Mouse (Mus musculus) midbrain, embryonic 11.5 days (tissue): ENCODE measurements around the gene Lsm3. TPM values are rescaled to one million over a fixed set of nuclear protein-coding genes. Genes with fewer than 3 reads are reported as not detected.

Experiments
- ATAC-seq: fragments of 200-750 bp; cut with Nextera tagmentation; 2 replicates; pipeline ENCODE4 v1.8.0; 2017; ENCODE audit warnings: moderate TSS enrichment, moderate library complexity; ENCODE audit not compliant: low FRiP score
- DNase-seq: peaks from one replicate; pipeline ENCODE4 v3.0.0; 2015; ENCODE audit warnings: low spot score; ENCODE audit errors: missing footprints
- H3K27ac ChIP-seq: fragments of 300-500 bp; sonication (generic); 2 replicates; pipeline ENCODE4 v1.5.1; 2014; ENCODE audit warnings: low read depth, low read length
- H3K27me3 ChIP-seq: fragments of 300-500 bp; sonication (generic); 2 replicates; pipeline ENCODE4 v1.6.1; 2014; ENCODE audit warnings: mild to moderate bottlenecking, low read length, moderate library complexity, mixed read lengths; ENCODE audit not compliant: control insufficient read depth, insufficient read depth
- H3K36me3 ChIP-seq: fragments of 300-500 bp; sonication (generic); 2 replicates; pipeline ENCODE4 v1.6.1; 2014; ENCODE audit warnings: mild to moderate bottlenecking, low read length, moderate library complexity, mixed read lengths; ENCODE audit not compliant: control insufficient read depth, insufficient read depth
- H3K4me1 ChIP-seq: fragments of 300-500 bp; sonication (generic); 2 replicates; pipeline ENCODE4 v1.6.1; 2014; ENCODE audit warnings: low read length; ENCODE audit not compliant: control insufficient read depth, insufficient read depth
- H3K4me2 ChIP-seq: fragments of 300-500 bp; sonication (generic); 2 replicates; pipeline ENCODE4 v1.6.1; 2014; ENCODE audit warnings: mild to moderate bottlenecking, moderate library complexity
- H3K4me3 ChIP-seq: fragments of 300-500 bp; sonication (generic); 2 replicates; pipeline ENCODE4 v1.5.1; 2014; ENCODE audit warnings: low read depth, low read length
- H3K9ac ChIP-seq: fragments of 300-500 bp; sonication (generic); 2 replicates; pipeline ENCODE4 v1.6.1; 2014; ENCODE audit warnings: low read length
- H3K9me3 ChIP-seq: fragments of 300-500 bp; sonication (generic); 2 replicates; pipeline ENCODE4 v1.6.1; 2016; ENCODE audit warnings: low read length; ENCODE audit not compliant: control insufficient read depth
- WGBS: fragments of 180-500 bp; shearing (Covaris S2); extraction: QIAGEN DNeasy Blood & Tissue Kit; methylation state at CpG from one replicate; pipeline ENCODE4 v1.1.7; 2014; 5-methylcytosine and 5-hydroxymethylcytosine counted together
- polyA plus RNA-seq: library from polyadenylated mRNA; unstranded; fragments of >200 nt; fragmentation: Nextera tagmentation; extraction: Ambion mirVana; gene quantifications from 2 replicates; pipeline ENCODE4 v1.2.1, GENCODE M21; 2014

The Lsm3 gene
- polyA plus RNA-seq, 1 experiment from 2014 or later, result 305 TPM

DNA sequence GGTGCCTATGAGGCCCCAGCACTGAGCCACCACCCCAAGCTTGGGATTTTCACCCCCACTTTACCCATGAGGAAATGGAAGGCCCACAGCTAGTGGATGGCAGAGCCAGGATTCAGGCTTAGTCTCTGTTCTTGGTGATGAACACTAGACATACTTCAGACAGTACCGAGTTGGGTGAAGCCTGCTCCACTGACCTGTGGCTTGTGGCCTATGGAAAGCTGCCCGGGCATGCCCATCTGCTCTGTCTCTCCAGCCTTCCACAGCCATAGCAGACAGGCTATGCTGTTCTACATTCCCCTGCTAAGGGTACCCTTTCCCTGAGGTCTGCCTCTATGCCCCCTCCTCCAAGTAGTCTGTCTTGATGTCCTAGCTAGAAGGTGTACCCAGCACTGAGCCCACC, 39.2 kb upstream of the Lsm3 start:
- Histone ChIP-seq H3K9ac (no peak overlapping the region), H3K4me2 (no peak overlapping the region), H3K9me3 (no peaks in the 10 kb centered on the region), H3K36me3 (peaks cover 30% of the 10 kb centered on the region), H3K4me1 (peaks cover 16% of the 10 kb centered on the region), H3K27me3 (no peaks in the 10 kb centered on the region), H3K4me3 (no peak overlapping the region), H3K27ac (no peak overlapping the region)
- DNase-seq, result no peak
- WGBS, result 93% methylated on average over 2 of the region's 2 CpGs
- ATAC-seq, result no peak

DNA sequence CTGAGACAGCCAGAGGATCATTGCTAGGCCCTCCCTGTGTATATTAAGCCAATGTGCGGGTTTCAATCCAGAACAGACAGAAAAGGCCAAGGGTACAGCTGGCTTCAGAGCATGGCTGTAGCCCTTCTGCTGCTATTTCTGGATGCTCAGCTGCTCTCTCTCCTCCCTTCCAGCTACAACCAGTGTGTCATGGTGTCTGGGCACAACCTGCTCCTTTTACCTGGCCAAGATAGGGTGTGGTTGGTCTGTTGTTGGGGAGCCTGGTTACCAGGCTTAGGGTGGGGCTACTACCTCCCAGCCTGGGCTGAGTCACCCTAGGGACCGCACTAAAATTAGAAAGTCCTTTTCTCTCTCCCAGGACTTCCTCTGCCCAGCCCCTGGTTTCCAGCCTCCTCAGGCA, 32.4 kb upstream of the Lsm3 start:
- 100% methylated on average over 2 of the region's 2 CpGs for WGBS
- H3K4me3 ChIP-seq, result no peak overlapping the region
- ATAC-seq (no peak), DNase-seq (no peak)
- H3K4me1 ChIP-seq, result no peaks in the 10 kb centered on the region
- H3K27ac ChIP-seq, result no peak overlapping the region
- H3K9me3 ChIP-seq, result no peaks in the 10 kb centered on the region
- H3K36me3 ChIP-seq, result peaks cover 59% of the 10 kb centered on the region
- H3K9ac ChIP-seq, result no peak overlapping the region
- no peaks in the 10 kb centered on the region for H3K27me3 ChIP-seq
- no peak overlapping the region for H3K4me2 ChIP-seq

DNA sequence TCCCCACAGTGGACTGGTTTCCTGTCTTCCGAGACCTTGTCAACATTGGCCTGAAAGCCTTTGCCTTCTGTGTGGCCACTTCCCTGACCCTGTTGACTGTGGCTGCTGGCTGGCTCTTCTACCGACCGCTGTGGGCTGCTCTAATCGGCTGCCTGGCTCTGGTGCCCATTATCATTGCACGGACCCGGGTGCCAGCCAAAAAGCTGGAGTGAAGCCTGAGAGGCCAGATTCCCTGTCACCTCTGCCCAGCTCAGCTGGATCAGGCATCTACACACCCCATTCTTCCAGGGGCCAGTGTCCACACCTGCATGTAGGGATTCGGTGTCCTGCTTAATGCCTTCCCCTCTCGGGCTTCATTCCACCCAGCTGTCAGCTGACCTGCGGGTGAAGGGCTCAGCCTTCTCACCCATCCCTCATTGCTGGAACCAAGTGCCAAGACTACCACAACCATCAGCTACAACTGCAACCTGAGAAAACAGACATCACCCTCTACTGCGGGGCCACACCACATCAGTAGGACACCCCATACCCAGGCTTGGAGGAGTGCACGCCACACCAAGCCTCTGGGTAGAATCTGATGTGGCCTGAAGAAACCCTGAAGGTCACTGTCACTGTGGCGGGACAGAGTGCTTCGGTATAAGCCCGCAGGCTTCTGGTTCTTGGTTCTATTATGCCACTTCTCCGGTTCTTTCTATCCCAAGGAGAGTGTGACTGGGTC, 28.8 kb upstream of the Lsm3 start:
- DNase-seq (no peak), ATAC-seq (no peak)
- Histone ChIP-seq H3K27me3 (no peaks in the 10 kb centered on the region), H3K4me1 (no peaks in the 10 kb centered on the region), H3K4me2 (no peak overlapping the region), H3K27ac (no peak overlapping the region), H3K36me3 (peaks cover 39% of the 10 kb centered on the region), H3K9ac (no peak overlapping the region), H3K4me3 (no peak overlapping the region), H3K9me3 (no peaks in the 10 kb centered on the region)
- WGBS, result 94% methylated on average over 15 of the region's 15 CpGs

DNA sequence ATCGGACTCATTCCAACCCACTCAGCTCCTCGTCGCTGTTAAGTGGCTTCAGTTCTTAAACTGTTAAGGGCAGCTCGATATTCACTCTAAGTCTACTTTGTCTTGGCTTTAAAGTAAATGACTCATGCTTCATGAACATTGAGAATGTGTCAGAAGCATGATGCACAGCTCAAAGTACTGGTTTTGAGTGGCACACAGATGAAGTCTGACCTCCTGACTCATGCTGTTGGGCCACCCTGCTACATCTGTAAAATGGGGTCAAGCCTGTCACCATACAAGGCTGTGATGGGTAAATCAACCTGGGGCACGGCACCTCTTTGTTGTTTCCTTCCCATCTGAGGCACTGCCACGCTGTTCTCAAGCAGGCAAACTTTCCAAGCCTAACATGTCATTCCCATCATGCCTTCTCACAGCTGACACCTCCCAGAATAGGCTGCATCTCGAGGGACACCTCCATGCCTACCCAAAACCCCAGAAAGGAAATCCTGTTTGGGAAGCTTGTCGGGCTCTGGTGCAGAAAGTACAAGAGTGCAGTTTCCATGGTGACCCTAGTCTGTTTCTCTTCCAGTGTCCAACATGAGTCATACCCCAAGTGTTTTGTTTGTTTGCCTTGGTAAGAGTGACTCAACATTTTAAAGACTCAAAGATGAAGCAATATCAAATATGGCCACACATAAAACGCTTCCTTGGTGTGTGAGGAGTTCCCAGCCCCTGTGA, 27.1 kb upstream of the Lsm3 start:
- no peaks in the 10 kb centered on the region for H3K9me3 ChIP-seq
- H3K9ac ChIP-seq, result no peak overlapping the region
- no peaks in the 10 kb centered on the region for H3K4me1 ChIP-seq
- H3K4me2 ChIP-seq, result no peak overlapping the region
- peaks cover 26% of the 10 kb centered on the region for H3K36me3 ChIP-seq
- WGBS, result 88% methylated on average over 9 of the region's 9 CpGs
- no peak overlapping the region for H3K4me3 ChIP-seq
- ATAC-seq (no peak), DNase-seq (no peak)
- no peaks in the 10 kb centered on the region for H3K27me3 ChIP-seq
- no peak overlapping the region for H3K27ac ChIP-seq

DNA sequence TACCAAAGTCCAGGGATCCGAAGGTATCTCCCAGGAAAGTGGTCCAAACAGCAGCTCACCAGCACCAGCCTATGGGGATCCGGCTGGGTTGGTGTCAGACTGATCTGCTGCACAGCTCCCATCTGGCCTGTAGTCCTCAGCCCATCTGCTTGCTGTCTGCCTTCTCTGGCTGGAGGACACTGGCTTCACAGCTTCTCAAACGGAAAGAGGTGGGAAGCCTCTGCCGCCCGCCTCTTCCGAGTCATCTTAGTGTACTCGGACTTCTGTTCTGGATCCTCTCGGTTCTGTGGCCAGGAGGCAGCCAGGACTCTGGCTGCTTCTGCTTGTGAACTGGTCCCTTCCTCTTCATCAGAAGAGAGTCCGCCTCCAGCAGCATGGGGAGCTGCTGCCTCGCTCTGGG, 25.9 kb upstream of the Lsm3 start:
- WGBS, result 87% methylated on average over 10 of the region's 10 CpGs
- Histone ChIP-seq H3K4me3 (no peak overlapping the region), H3K9ac (no peak overlapping the region), H3K27me3 (no peaks in the 10 kb centered on the region), H3K36me3 (peaks cover 26% of the 10 kb centered on the region), H3K9me3 (no peaks in the 10 kb centered on the region), H3K27ac (no peak overlapping the region), H3K4me2 (no peak overlapping the region), H3K4me1 (no peaks in the 10 kb centered on the region)
- ATAC-seq (no peak), DNase-seq (no peak)

DNA sequence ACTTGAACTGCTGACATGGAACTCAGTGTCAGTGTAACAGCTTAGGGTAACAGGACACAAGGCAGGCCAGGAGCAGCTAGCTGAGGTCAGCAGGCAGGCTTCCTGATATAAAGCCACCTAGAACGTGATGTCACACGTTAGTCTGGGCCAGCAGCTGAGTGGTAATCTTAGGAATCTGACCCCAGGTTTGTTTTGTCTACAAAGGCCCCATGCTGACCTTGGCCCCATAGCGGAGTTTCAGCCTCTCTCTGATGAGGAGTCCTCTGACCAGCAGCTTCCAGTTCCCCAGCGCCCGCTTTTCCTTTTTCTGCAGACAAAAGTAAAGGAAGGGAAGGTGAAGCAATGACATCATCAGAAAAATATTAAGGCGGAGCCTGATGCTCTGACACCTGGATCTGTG, 24.7 kb upstream of the Lsm3 start:
- peaks cover 17% of the 10 kb centered on the region for H3K36me3 ChIP-seq
- H3K27ac ChIP-seq, result no peak overlapping the region
- H3K4me3 ChIP-seq, result no peak overlapping the region
- no peak for ATAC-seq
- H3K9me3 ChIP-seq, result no peaks in the 10 kb centered on the region
- 69% methylated on average over 6 of the region's 6 CpGs for WGBS
- H3K4me1 ChIP-seq, result no peaks in the 10 kb centered on the region
- DNase-seq, result no peak
- no peaks in the 10 kb centered on the region for H3K27me3 ChIP-seq
- H3K9ac ChIP-seq, result no peak overlapping the region
- no peak overlapping the region for H3K4me2 ChIP-seq

DNA sequence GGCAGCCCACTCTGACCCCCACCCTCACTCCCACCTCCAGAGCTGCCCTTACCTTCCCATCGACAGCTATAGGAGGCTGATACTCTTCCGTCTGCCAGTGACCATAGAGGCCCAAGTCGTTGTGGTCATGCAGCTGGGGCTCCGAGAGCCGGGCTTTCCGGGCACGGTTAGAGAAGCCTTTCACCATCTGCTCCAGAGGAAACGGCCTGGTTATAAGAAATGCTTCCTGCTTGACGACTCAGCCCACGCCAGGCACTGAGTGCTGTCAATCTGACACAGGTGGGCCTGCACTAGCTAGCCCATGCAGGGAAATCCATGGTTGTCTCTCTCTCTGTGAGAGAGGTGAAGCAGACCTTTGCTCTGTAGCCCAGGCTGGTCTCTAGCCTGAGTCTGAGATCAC, 22.7 kb upstream of the Lsm3 start:
- ATAC-seq (no peak), DNase-seq (no peak)
- Histone ChIP-seq H3K9ac (no peak overlapping the region), H3K4me3 (no peak overlapping the region), H3K4me1 (no peaks in the 10 kb centered on the region), H3K36me3 (peaks cover 3% of the 10 kb centered on the region), H3K27ac (no peak overlapping the region), H3K4me2 (no peak overlapping the region), H3K9me3 (no peaks in the 10 kb centered on the region), H3K27me3 (no peaks in the 10 kb centered on the region)
- 94% methylated on average over 10 of the region's 10 CpGs for WGBS

DNA sequence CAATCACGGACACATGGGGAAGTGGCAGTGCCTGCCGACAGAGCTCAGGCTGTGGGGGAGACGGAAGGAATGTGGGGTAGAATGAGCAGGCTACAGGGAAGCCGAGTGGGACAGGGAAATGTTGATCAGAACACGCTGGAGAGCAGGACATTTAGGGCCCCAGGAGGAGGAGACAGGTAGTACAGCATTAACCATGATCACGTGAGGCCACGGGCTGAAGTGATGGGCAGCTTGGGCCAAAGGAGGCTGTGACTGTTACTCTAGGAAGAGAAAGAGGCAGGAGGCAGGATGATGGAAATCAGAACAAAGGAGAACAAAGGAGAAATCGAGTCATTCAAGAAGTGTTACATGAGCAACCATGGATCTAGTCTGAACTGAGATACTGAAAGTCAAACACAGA, 21.2 kb upstream of the Lsm3 start:
- no peaks in the 10 kb centered on the region for H3K27me3 ChIP-seq
- H3K9ac ChIP-seq, result no peak overlapping the region
- H3K9me3 ChIP-seq, result no peaks in the 10 kb centered on the region
- no peak overlapping the region for H3K4me2 ChIP-seq
- no peak overlapping the region for H3K4me3 ChIP-seq
- ATAC-seq (no peak), DNase-seq (no peak)
- H3K27ac ChIP-seq, result no peak overlapping the region
- H3K36me3 ChIP-seq, result peaks cover 5% of the 10 kb centered on the region
- 90% methylated on average over 8 of the region's 8 CpGs for WGBS
- no peaks in the 10 kb centered on the region for H3K4me1 ChIP-seq

DNA sequence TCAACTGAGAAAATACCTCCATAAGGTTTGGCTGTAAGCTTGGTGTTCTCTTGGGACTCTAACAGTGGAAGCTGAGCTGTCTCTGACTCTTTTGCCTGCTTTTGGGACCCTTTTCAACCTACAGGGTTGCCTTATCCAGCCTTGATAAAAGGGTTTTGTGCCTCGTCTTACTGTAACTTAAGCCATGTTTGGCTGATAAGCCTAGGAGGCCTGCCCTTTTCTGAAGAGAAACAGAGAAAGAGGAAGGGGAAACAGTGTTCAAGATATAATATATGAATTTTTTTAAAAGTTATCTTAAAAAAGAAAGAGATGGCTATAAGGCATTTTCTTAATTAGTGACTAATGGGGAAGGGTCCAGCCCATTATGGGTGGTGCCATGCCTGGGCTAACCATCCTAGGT, 12.4 kb upstream of the Lsm3 start:
- DNase-seq (no peak), ATAC-seq (no peak)
- no peaks in the 10 kb centered on the region for H3K9me3 ChIP-seq
- no peak overlapping the region for H3K4me2 ChIP-seq
- H3K27ac ChIP-seq, result no peak overlapping the region
- 88% methylated on average over 1 of the region's 1 CpGs for WGBS
- no peaks in the 10 kb centered on the region for H3K27me3 ChIP-seq
- no peaks in the 10 kb centered on the region for H3K4me1 ChIP-seq
- no peak overlapping the region for H3K4me3 ChIP-seq
- no peak overlapping the region for H3K9ac ChIP-seq
- H3K36me3 ChIP-seq, result peaks cover 28% of the 10 kb centered on the region
